Mouse (Mus musculus): ENCODE results near the gene Akip1. TPM values are rescaled to one million over a fixed set of nuclear protein-coding genes. Genes with fewer than 3 reads are reported as not detected.

Akip1 gene
- polyA plus RNA-seq (2014; fragmentation: Nextera tagmentation; extraction: Ambion mirVana), result 22.4 and 24.0 TPM in 2 replicates

DNA sequence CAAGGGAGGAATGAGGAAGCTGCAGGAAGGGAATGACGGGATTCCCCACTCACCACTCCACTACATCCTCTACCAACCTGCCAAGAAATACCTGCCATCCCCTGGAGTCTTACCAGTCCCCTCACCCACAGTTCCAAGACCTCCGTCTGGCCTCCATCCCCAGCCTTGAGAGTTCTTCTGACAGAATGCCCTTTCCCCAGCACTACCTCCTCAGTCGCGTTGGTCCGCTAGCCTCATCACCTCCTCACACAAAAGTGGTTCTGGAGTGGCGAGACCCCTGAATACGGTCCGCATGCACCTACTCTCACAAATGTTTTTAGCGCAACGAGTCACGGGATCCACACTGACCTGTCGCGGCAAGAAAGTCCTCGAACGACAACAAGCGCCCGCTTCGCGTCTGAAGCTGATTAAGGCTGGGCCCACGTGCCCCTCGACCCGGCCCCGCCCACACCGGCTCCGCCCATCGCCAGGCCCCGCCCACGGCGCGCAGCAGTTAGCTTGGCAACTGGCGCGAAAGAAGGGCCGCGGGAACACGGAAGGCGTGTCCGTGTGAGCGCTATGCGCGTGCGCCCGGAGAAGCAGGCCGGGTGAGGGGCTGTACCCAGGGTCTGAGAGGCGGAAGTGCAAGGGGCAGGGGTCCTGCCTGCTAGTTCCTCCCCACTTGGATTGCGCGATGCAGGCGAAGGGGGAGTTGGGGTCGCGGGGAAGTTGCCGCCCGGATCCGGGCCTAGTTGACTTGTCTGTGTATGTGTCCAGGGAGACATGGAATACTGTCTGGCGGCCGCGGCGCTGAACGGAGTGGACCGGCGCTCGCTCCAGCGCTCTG is at the start of gene Akip1, which contains the start of gene St5:
Akip1 (plus strand) TSS at position 501 of the 826 bp plus-strand sequence.
St5 (minus strand) TSS at position 416 of the 826 bp plus-strand sequence.
- Histone ChIP-seq H3K4me1 (ENCODE audit: control insufficient read depth, insufficient read depth, low read length) (no peaks in the 10 kb centered on the region), H3K36me3 (ENCODE audit: control insufficient read depth, insufficient read depth, low read length) (no peaks in the 10 kb centered on the region), H3K4me2 (ENCODE audit: low read depth, severe bottlenecking) (peak within 1 kb of the TSS; percentile 79), H3K9ac (ENCODE audit: low read length) (peak within 1 kb of the TSS; percentile 85), H3K4me3 (ENCODE audit: low read depth, low read length) (peak within 1 kb of the TSS; percentile 68), H3K9me3 (ENCODE audit: control insufficient read depth, low read length) (no peaks in the 10 kb centered on the region), H3K27ac (replicated peaks; ENCODE audit: low read depth, low read length) (peak within 1 kb of the TSS; percentile 77), H3K27me3 (ENCODE audit: control insufficient read depth, insufficient read depth, low read length) (no peaks in the 10 kb centered on the region)
- ATAC-seq (ENCODE audit: insufficient number of reproducible peaks, low FRiP score, low TSS enrichment, low read depth) (peak; percentile 99), DNase-seq (ENCODE audit: low spot score) (peak; percentile 98)
- WGBS, result under 1% methylated on average over 61 of the region's 61 CpGs

DNA sequence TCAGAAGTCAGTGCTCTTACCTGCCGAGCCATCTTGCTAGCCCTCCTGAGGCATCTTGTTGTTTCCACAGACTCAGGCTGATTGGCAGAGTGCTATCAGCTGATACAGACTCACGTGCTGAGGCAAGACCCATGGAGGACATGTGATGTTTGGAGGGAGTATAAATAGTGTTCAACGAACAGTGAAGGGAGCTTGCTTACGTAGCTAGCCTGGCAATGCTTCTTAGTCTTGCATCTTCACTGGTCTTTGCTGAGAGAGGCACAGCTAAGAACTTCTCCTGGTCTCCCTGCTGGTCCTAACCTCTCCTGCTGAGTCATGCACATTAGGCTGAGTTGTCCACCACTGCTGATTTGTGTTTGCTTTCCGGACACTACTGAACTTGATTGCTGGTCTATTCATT is 48.6 kb upstream of the Akip1 start:
- 88% methylated on average over 5 of the region's 5 CpGs for WGBS
- H3K36me3 ChIP-seq (ENCODE audit: control insufficient read depth, insufficient read depth, low read length), result no peaks in the 10 kb centered on the region
- no peak overlapping the region for H3K9ac ChIP-seq (ENCODE audit: low read length)
- DNase-seq (ENCODE audit: low spot score) (no peak), ATAC-seq (ENCODE audit: insufficient number of reproducible peaks, low FRiP score, low TSS enrichment, low read depth) (no peak)
- H3K4me3 ChIP-seq (ENCODE audit: low read depth, low read length), result no peak overlapping the region
- H3K4me1 ChIP-seq (ENCODE audit: control insufficient read depth, insufficient read depth, low read length), result no peaks in the 10 kb centered on the region
- no peak overlapping the region for H3K4me2 ChIP-seq (ENCODE audit: low read depth, severe bottlenecking)
- no peaks in the 10 kb centered on the region for H3K9me3 ChIP-seq (ENCODE audit: control insufficient read depth, low read length)
- no peak overlapping the region for H3K27ac ChIP-seq (replicated peaks; ENCODE audit: low read depth, low read length)
- no peaks in the 10 kb centered on the region for H3K27me3 ChIP-seq (ENCODE audit: control insufficient read depth, insufficient read depth, low read length)

DNA sequence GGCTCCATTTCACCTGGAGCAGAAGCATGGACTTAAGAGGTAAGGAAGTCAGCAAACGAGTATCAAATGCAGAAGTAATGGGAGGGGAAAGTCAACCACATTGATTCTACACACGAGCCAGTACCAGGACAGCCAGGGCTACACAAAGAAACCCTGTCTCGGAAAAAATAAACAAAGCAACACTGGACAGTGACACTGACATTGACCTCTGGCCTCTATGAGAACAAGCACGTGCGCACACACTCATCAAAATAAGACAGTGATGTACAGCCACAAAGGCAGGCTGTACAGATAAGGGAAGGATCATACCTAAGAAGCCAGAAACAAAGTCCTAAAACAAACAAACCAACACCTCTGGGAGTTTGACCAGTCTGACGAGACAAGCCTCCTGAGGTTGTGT is 45.6 kb upstream of the Akip1 start:
- Histone ChIP-seq H3K9ac (ENCODE audit: low read length) (no peak overlapping the region), H3K4me1 (ENCODE audit: control insufficient read depth, insufficient read depth, low read length) (0 out of 2 replicates have a peak, but pooled peaks cover 2% of the 10 kb centered on the region), H3K9me3 (ENCODE audit: control insufficient read depth, low read length) (no peaks in the 10 kb centered on the region), H3K36me3 (ENCODE audit: control insufficient read depth, insufficient read depth, low read length) (no peaks in the 10 kb centered on the region), H3K27me3 (ENCODE audit: control insufficient read depth, insufficient read depth, low read length) (no peaks in the 10 kb centered on the region), H3K27ac (replicated peaks; ENCODE audit: low read depth, low read length) (no peak overlapping the region), H3K4me3 (ENCODE audit: low read depth, low read length) (no peak overlapping the region), H3K4me2 (ENCODE audit: low read depth, severe bottlenecking) (no peak overlapping the region)
- WGBS, result 72% methylated on average over 6 of the region's 6 CpGs
- ATAC-seq (ENCODE audit: insufficient number of reproducible peaks, low FRiP score, low TSS enrichment, low read depth), result no peak
- no peak for DNase-seq (ENCODE audit: low spot score)

DNA sequence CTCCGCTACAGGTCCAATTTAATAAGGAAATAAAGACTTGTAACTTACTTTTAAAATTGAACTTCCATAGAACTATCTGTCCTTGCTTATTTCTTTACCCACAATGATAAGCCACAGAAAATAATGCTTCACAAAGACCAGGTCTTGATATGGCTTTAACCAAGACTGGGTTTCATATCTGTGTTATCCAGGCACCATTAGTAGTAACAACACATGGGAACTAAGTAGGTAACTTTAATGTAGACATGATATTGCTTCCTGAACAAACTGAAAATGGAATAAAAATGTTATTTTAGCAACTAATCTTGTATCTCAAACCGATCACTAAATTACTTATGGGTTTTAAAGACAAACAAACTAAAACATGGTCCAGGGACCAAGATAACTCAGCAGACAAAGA is 44.2 kb upstream of the Akip1 start:
- ATAC-seq (ENCODE audit: insufficient number of reproducible peaks, low FRiP score, low TSS enrichment, low read depth) (no peak), DNase-seq (ENCODE audit: low spot score) (no peak)
- no peaks in the 10 kb centered on the region for H3K36me3 ChIP-seq (ENCODE audit: control insufficient read depth, insufficient read depth, low read length)
- H3K27ac ChIP-seq (replicated peaks; ENCODE audit: low read depth, low read length), result no peak overlapping the region
- no peaks in the 10 kb centered on the region for H3K27me3 ChIP-seq (ENCODE audit: control insufficient read depth, insufficient read depth, low read length)
- no peak overlapping the region for H3K4me2 ChIP-seq (ENCODE audit: low read depth, severe bottlenecking)
- H3K4me3 ChIP-seq (ENCODE audit: low read depth, low read length), result no peak overlapping the region
- 0 out of 2 replicates have a peak, but pooled peaks cover 2% of the 10 kb centered on the region for H3K4me1 ChIP-seq (ENCODE audit: control insufficient read depth, insufficient read depth, low read length)
- WGBS, result 97% methylated on average over 2 of the region's 2 CpGs
- H3K9ac ChIP-seq (ENCODE audit: low read length), result no peak overlapping the region
- no peaks in the 10 kb centered on the region for H3K9me3 ChIP-seq (ENCODE audit: control insufficient read depth, low read length)

DNA sequence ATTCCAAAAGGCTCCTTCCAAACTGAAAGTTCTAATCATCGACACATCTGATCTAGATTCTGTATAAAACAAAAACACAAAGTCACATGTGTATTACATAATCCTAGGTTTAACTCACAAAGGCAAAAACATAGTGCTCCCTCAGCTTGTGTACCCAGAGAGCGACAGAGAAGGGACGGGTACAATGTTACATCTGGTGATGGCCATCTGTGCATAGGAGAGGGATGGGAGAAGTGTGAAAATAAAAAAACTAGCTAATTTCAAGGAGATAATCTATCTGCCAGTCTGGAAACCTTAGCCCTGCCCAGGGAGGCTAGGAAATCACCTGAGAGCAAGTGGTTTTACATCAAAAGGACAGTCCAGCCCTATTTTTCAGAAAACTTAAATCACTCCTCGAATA is 40.9 kb upstream of the Akip1 start:
- 94% methylated on average over 4 of the region's 4 CpGs for WGBS
- 0 out of 2 replicates have a peak, but pooled peaks cover 2% of the 10 kb centered on the region for H3K4me1 ChIP-seq (ENCODE audit: control insufficient read depth, insufficient read depth, low read length)
- H3K9ac ChIP-seq (ENCODE audit: low read length), result no peak overlapping the region
- no peak overlapping the region for H3K4me3 ChIP-seq (ENCODE audit: low read depth, low read length)
- H3K36me3 ChIP-seq (ENCODE audit: control insufficient read depth, insufficient read depth, low read length), result no peaks in the 10 kb centered on the region
- H3K27ac ChIP-seq (replicated peaks; ENCODE audit: low read depth, low read length), result no peak overlapping the region
- no peaks in the 10 kb centered on the region for H3K27me3 ChIP-seq (ENCODE audit: control insufficient read depth, insufficient read depth, low read length)
- DNase-seq (ENCODE audit: low spot score) (no peak), ATAC-seq (ENCODE audit: insufficient number of reproducible peaks, low FRiP score, low TSS enrichment, low read depth) (no peak)
- no peaks in the 10 kb centered on the region for H3K9me3 ChIP-seq (ENCODE audit: control insufficient read depth, low read length)
- H3K4me2 ChIP-seq (ENCODE audit: low read depth, severe bottlenecking), result no peak overlapping the region

DNA sequence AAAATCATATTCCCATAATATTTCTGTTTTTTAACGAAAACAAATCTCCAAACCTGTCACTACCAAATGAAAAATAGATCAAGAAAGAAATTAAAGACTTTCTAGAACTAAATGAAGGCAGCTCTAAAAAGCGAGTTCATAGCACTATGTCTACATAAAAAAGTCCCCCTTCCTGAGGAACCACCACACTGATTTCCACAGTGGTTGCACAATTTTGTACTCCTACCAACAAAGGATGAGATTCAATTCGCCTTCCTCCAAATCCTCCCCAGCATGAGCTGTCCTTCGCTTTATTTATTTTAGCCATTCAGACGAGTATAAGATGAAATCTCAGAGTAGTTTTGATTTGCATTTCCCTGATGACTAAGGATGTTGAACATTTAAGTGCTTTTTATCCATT is 36.8 kb upstream of the Akip1 start:
- DNase-seq (ENCODE audit: low spot score), result no peak
- ATAC-seq (ENCODE audit: insufficient number of reproducible peaks, low FRiP score, low TSS enrichment, low read depth), result no peak

DNA sequence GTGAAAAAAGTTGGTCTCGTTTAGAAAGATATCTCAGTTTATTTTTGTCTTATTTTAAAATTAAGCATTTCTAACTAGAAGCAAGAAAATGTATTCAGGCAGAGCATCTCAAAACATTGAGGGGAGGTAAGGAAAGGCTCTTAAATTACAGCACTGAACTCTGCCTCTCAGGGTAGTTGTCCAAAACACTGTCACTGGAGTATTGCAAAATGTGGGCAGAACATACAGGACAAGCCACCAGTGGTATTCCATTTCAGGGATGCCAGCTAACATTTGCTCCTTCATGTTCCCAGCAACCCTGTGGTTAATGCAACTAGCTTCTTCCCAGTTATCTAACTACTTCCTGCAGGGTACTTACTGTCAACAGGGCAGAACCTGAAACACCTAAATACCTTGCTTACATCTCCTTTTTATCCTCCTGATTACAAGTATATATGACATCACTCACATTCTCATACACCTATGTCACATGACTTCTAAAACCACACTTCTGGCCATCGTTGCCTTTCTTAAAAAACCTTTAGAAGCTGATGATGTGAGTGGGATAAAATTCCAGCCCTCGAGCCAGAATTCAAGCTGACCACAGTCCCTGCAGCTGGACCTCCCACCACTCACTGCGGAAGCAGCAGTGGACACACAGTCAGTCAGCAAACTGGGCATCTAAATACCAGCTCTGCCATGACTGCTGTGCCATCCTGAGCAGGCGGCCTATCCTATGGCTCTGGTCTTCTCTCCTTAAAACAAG is 33.9 kb upstream of the Akip1 start:
- 70% methylated on average over 5 of the region's 5 CpGs for WGBS
- DNase-seq (ENCODE audit: low spot score), result no peak
- H3K4me3 ChIP-seq (ENCODE audit: low read depth, low read length), result no peak overlapping the region
- no peaks in the 10 kb centered on the region for H3K27me3 ChIP-seq (ENCODE audit: control insufficient read depth, insufficient read depth, low read length)
- H3K9me3 ChIP-seq (ENCODE audit: control insufficient read depth, low read length), result no peaks in the 10 kb centered on the region
- H3K36me3 ChIP-seq (ENCODE audit: control insufficient read depth, insufficient read depth, low read length), result no peaks in the 10 kb centered on the region
- peaks cover 7% of the 10 kb centered on the region for H3K4me1 ChIP-seq (ENCODE audit: control insufficient read depth, insufficient read depth, low read length)
- no peak for ATAC-seq (ENCODE audit: insufficient number of reproducible peaks, low FRiP score, low TSS enrichment, low read depth)
- H3K27ac ChIP-seq (replicated peaks; ENCODE audit: low read depth, low read length), result no peak overlapping the region
- H3K9ac ChIP-seq (ENCODE audit: low read length), result no peak overlapping the region
- peak overlapping the region; percentile 27; the same call in 1 of the 2 replicates for H3K4me2 ChIP-seq (ENCODE audit: low read depth, severe bottlenecking)

More for the DNA sequence above, 36.8 kb upstream of the Akip1 start:
- H3K4me3 ChIP-seq (ENCODE audit: low read depth, low read length), result no peak overlapping the region
- H3K27ac ChIP-seq (replicated peaks; ENCODE audit: low read depth, low read length), result no peak overlapping the region
- H3K36me3 ChIP-seq (ENCODE audit: control insufficient read depth, insufficient read depth, low read length), result no peaks in the 10 kb centered on the region
- H3K9me3 ChIP-seq (ENCODE audit: control insufficient read depth, low read length), result no peaks in the 10 kb centered on the region
- no peak overlapping the region for H3K9ac ChIP-seq (ENCODE audit: low read length)
- no peak overlapping the region for H3K4me2 ChIP-seq (ENCODE audit: low read depth, severe bottlenecking)
- peaks cover 7% of the 10 kb centered on the region for H3K4me1 ChIP-seq (ENCODE audit: control insufficient read depth, insufficient read depth, low read length)
- no peaks in the 10 kb centered on the region for H3K27me3 ChIP-seq (ENCODE audit: control insufficient read depth, insufficient read depth, low read length)
- WGBS, result 92% methylated on average over 5 of the region's 5 CpGs

DNA sequence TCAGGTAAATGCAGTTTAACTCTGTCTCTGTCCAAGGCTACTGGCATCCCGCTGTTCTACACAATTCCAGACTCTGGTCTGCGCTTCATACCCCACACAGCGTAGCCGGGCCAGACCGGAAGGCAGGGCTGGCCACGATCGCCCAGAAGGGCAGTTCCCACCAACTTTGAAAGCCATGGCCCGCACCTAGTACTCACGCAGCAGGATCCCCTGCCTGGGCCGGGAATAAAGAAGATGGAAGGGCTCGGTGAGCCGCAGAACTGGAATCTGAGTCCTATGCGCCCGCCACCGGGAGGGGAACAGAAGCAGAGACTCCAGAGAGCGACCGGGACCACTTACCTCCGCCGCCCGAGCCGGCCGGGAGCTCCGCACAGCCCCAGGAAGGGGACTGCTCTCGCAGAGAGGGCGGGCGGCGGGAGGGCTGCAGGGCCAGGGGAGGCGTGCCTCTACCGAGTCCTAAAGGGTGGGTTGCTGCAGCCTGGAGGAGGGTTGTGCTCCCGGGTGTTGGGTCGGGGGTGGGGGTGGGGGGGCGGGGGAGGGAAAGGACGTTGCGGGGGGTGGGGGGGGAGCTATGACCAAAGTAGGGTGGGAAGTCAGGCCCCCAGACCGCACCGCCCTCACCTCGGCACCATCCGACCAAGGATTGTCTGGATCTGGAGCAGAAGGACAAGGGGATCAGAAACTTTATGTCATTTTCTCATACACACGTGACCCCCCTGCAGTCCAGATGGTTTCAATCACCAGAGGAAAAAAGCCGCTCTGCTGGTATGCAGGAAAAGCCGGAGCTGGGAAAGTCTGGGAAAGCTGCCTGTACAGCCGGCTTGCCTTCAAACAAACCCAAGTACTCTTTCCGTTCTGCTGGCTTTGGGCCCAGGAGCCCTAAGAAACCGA is 31.7 kb upstream of the Akip1 start:
- peak; percentile 89 for DNase-seq (ENCODE audit: low spot score)
- WGBS, result under 1% methylated on average over 34 of the region's 44 CpGs
- H3K4me1 ChIP-seq (ENCODE audit: control insufficient read depth, insufficient read depth, low read length), result peaks cover 7% of the 10 kb centered on the region
- H3K9ac ChIP-seq (ENCODE audit: low read length), result peak overlapping the region; percentile 95
- peak overlapping the region; percentile 99 for H3K27ac ChIP-seq (replicated peaks; ENCODE audit: low read depth, low read length)
- no peaks in the 10 kb centered on the region for H3K9me3 ChIP-seq (ENCODE audit: control insufficient read depth, low read length)
- H3K4me2 ChIP-seq (ENCODE audit: low read depth, severe bottlenecking), result peak overlapping the region; percentile 60
- peak overlapping the region; percentile 77 for H3K4me3 ChIP-seq (ENCODE audit: low read depth, low read length)
- H3K36me3 ChIP-seq (ENCODE audit: control insufficient read depth, insufficient read depth, low read length), result no peaks in the 10 kb centered on the region
- no peaks in the 10 kb centered on the region for H3K27me3 ChIP-seq (ENCODE audit: control insufficient read depth, insufficient read depth, low read length)
- peak; percentile 97 for ATAC-seq (ENCODE audit: insufficient number of reproducible peaks, low FRiP score, low TSS enrichment, low read depth)
